Mouse (Mus musculus) frontal cortex, postnatal 36 days (tissue): ENCODE measurements at regions not wholly inside any gene's neighbourhood (a gene's known extent, or its start where the extent isn't known, plus 50 kb on each side); places are given as distances from the start of the nearest gene placed in this dataset.
"Not testable (repeated sequence)": the region's sequence is repeated elsewhere in the genome, so short reads cannot be mapped to it uniquely, and the experiment has no call there.

Source experiments
- DNase-seq, 2 experiments: peaks; one replicate each; pipeline ENCODE4 v3.0.0; 2022; ENCODE audit warnings: low spot score in 2 of 2

DNA sequence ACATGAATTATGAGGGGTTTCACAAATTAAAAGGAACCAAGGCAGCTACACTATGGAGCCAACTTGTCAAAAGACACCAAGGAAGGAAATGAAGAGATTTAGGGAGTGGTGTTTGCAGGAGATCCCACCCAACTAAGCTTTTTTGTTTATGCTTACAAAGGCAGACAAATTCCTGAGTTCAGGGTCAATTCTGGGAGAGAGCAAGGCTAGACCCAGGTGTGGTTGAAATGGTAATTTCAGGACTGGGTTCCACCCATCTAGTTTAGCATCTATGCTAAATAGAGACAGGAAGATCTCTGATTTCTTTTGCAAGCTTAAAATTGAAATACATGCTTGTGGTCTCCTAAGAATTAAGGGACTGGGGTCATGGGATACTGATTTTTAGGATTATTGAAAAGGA is 286.0 kb upstream of the Pcdh17 start:
- no peak for DNase-seq

DNA sequence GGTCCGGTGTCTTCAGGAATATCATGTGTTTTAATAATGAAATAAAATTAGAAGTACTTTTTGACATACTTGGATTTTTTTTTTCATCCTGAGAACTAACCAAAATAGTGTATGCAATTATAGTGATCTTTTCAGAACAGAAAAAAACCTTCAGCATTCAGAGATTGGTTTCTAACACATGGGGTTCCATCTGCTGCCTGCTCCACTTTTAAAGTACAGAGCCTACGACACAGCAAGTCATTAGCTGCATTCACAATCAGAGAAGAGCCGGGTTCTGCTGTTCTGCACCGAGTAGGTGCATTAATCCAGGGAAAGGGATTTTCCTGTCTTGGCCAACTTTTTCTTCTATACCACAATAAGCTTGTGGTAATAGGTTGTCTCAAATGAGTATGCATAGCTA is 267.9 kb upstream of the Pcdh17 start:
- peak; percentile 13 to 63 for DNase-seq

- no peak for DNase-seq
Observed at GRCm38 (mm10) chr14:84210949-84211348, 232.4 kb upstream of the Pcdh17 start.

DNA sequence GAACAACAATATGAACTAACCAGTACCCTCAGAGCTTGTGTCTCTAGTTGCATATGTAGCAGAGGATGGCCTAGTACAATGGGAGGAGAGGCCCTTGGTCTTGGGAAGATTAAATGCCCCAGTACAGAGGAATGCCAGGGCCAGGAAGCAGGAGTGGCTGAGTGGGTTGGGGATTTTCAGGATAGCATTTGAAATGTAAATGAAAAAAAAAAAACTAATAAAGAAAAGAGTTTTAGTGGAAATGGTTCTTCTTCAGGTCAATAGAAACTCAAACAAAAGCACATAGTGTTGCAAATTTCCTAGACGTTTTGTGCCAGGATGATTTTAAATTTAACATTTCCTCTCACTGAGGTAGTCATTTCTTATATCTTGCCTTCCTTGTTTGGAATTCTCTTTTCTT is 220.4 kb upstream of the Pcdh17 start:
- DNase-seq: no peak

- DNase-seq: no peak
Observed at GRCm38 (mm10) chr14:84223924-84224323, 219.4 kb upstream of the Pcdh17 start.

DNA sequence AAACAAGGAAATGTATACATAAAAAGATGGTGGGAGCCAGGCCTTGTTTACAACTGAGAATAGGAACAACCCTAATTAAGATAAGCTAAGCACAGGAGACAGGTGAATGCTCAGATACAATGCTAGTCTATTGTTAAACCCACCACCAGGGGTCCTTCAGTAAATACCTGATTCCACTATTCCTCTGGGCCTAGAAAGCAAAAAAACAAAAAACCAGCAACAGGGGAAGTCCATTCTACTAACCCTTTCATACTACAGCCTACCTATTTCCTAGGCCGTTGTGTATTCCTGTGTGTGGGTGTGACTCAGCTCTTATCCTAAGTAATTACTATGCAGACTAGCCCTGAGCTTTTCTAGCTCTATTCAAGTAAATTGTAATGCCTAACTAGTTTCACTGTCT is 195.4 kb upstream of the Pcdh17 start:
- DNase-seq: not testable (repeated sequence)

DNA sequence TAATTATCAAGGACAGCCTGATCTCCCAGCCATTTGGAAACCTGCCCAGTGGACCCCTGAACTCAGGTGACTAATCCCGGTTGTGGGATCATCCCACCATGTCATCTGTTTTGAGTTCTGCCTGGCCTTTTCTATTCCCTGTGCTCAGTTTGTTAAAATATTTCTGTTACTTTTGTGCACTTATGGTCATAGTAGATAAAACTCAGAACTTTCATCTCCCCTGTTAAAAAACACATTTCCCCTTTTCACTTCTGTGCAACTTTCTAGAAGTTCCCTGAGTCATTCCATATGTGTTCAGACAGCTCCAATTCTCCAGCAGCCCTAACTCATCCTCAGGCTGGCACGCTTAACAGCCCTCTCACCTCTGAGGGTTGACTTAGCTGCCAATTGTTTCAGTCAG is 190.8 kb upstream of the Pcdh17 start:
- no peak for DNase-seq

- peak in 1 of 2 experiments; percentile 40 for DNase-seq
Observed at GRCm38 (mm10) chr14:84257671-84258070, 185.7 kb upstream of the Pcdh17 start.

DNA sequence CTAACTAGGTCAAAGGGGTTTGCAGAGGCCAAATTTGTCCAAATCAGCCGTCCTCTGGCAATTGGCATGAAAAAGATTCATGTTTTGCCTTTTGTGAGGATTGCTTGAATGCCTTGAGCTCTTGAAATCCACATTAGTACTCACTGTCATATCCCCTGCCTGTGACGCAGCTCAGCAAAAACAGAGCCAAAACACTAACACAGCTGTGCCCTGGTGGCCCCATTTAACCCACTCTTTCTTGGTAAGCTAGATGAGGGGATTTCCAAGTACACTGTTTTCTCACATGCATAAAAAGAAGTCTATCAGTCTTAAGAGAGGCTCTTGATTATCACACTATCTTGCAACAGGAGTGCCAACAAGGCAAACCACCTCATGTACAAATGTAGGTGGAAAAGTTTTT is 184.7 kb upstream of the Pcdh17 start:
- peak in 1 of 2 experiments; percentile 2 for DNase-seq

DNA sequence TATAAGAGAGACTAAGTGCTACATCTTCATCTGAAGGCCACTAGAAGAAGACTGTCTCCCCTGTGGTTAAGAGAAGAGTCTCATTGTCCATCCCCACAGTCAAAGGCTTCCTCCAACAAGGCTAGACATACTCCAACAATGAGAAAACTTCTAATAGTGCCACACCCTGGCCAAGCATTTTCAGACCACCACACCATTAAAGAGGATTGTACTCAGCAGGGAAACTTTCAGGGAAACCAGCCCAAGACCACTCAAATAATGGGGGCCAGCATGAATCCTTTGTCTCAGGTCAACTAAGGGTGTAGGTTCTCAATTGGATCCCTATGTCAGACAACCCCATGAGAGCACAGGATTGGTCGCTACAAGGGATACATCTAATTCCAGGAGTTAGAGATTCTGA is 179.4 kb upstream of the Pcdh17 start:
- DNase-seq: no peak

DNA sequence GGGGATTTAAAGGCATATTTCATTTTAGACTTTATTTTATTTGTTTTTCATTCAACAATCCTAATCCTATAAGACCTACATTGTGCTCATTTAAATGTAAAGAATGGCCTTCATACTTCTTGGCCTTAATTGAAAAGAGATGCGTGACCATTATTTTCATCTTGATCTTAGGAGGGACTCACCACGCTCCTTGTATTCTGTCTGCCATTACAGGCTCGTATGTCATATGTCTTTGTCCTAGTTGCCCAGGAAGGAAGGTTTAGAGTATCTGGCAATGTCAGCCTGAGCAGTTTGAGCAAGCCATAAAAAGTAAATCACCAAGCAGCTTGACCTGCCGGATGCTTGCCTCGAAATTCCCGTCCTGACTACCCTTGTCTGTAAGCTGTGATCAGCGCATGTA is 177.1 kb upstream of the Pcdh17 start:
- no peak for DNase-seq

- no peak for DNase-seq
Observed at GRCm38 (mm10) chr14:84283440-84284203, 159.7 kb upstream of the Pcdh17 start.

- no peak for DNase-seq
Observed at GRCm38 (mm10) chr14:84320738-84321137, 122.6 kb upstream of the Pcdh17 start.

DNA sequence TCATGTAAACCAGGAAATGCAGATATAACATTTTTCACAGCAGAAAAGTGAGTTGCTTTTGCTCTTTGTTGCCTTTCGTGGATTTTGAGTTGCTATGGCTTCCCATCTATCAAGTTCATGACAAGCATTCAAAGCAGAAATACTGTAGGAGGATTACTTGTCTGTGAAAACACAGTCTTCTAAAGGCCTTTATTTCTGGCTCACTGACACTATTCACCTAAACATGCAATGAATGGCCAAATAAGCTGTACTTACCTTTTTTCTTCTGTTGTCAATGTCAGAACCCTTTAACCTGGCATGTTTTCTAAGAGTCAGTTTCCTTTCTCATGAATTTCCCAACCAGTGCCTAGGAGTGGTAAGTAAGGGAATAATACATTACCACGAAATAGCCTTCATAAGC is 103.8 kb upstream of the Pcdh17 start:
- DNase-seq: no peak
